Mouse (Mus musculus): ENCODE results near the gene Tmed10. TPM values are rescaled to one million over a fixed set of nuclear protein-coding genes. Genes with fewer than 3 reads are reported as not detected.

Tmed10 gene
- polyA plus RNA-seq, 1 experiment from 2014 or later: 306 TPM

- peaks cover 23% of the 10 kb centered on the region for H3K4me1 ChIP-seq
- peak overlapping the region; percentile 77; the same call in 1 of the 2 replicates for H3K4me2 ChIP-seq
- H3K9me3 ChIP-seq: no peaks in the 10 kb centered on the region
- H3K9ac ChIP-seq: no peak overlapping the region
- H3K27ac ChIP-seq: peak overlapping the region; percentile 39; the same call in 1 of the 2 replicates
- no peak for ATAC-seq (ENCODE audit: insufficient number of reproducible peaks, insufficient read depth, low FRiP score, low TSS enrichment, low read depth)
- H3K36me3 ChIP-seq: no peaks in the 10 kb centered on the region
- H3K4me3 ChIP-seq: peak overlapping the region; percentile 7; the same call in 1 of the 2 replicates
- no peaks in the 10 kb centered on the region for H3K27me3 ChIP-seq
- 70% methylated on average over 8 of the region's 8 CpGs for WGBS
Observed at GRCm38 (mm10) chr12:85372068-85372665, 2.5 kb downstream of the Tmed10 start.

- Histone ChIP-seq H3K4me2 (no peak overlapping the region), H3K4me3 (no peak overlapping the region), H3K36me3 (peaks cover 7% of the 10 kb centered on the region; the same call in 1 of the 2 replicates), H3K4me1 (peaks cover 33% of the 10 kb centered on the region), H3K9ac (no peak overlapping the region), H3K27me3 (no peaks in the 10 kb centered on the region), H3K9me3 (no peaks in the 10 kb centered on the region), H3K27ac (no peak overlapping the region)
- ATAC-seq (ENCODE audit: insufficient number of reproducible peaks, insufficient read depth, low FRiP score, low TSS enrichment, low read depth): no peak
- WGBS: 82% methylated on average over 6 of the region's 6 CpGs
Observed at GRCm38 (mm10) chr12:85368441-85369063, 6.1 kb downstream of the Tmed10 start.

- Histone ChIP-seq H3K27ac (peak overlapping the region; percentile 24; the same call in 1 of the 2 replicates), H3K9me3 (no peaks in the 10 kb centered on the region), H3K36me3 (peaks cover 17% of the 10 kb centered on the region), H3K4me3 (no peak overlapping the region), H3K4me2 (no peak overlapping the region), H3K27me3 (no peaks in the 10 kb centered on the region), H3K9ac (no peak overlapping the region), H3K4me1 (peaks cover 18% of the 10 kb centered on the region)
- ATAC-seq (ENCODE audit: insufficient number of reproducible peaks, insufficient read depth, low FRiP score, low TSS enrichment, low read depth): no peak
- 81% methylated on average over 3 of the region's 3 CpGs for WGBS
Observed at GRCm38 (mm10) chr12:85366271-85366670, 8.4 kb downstream of the Tmed10 start.

- no peaks in the 10 kb centered on the region for H3K9me3 ChIP-seq
- H3K4me2 ChIP-seq: no peak overlapping the region
- 79% methylated on average over 4 of the region's 4 CpGs for WGBS
- no peak overlapping the region for H3K27ac ChIP-seq
- H3K4me1 ChIP-seq: peaks cover 12% of the 10 kb centered on the region
- no peak for ATAC-seq (ENCODE audit: insufficient number of reproducible peaks, insufficient read depth, low FRiP score, low TSS enrichment, low read depth)
- no peak overlapping the region for H3K4me3 ChIP-seq
- no peaks in the 10 kb centered on the region for H3K27me3 ChIP-seq
- peaks cover 17% of the 10 kb centered on the region for H3K36me3 ChIP-seq
- no peak overlapping the region for H3K9ac ChIP-seq
Observed at GRCm38 (mm10) chr12:85362510-85362909, 12.1 kb downstream of the Tmed10 start.

- Histone ChIP-seq H3K27ac (no peak overlapping the region), H3K9ac (no peak overlapping the region), H3K4me3 (no peak overlapping the region), H3K4me2 (no peak overlapping the region), H3K27me3 (no peaks in the 10 kb centered on the region), H3K4me1 (peaks cover 8% of the 10 kb centered on the region), H3K9me3 (no peaks in the 10 kb centered on the region), H3K36me3 (peaks cover 17% of the 10 kb centered on the region)
- no peak for ATAC-seq (ENCODE audit: insufficient number of reproducible peaks, insufficient read depth, low FRiP score, low TSS enrichment, low read depth)
Observed at GRCm38 (mm10) chr12:85361580-85361979, 13.1 kb downstream of the Tmed10 start.

GRCm38 (mm10) chr12:85361165-85361564 lies 13.5 kb downstream of the Tmed10 start:
- no peak for ATAC-seq (ENCODE audit: insufficient number of reproducible peaks, insufficient read depth, low FRiP score, low TSS enrichment, low read depth)
- WGBS: 90% methylated on average over 3 of the region's 3 CpGs
- no peak overlapping the region for H3K9ac ChIP-seq
- H3K27ac ChIP-seq: no peak overlapping the region
- no peak overlapping the region for H3K4me2 ChIP-seq
- H3K9me3 ChIP-seq: no peaks in the 10 kb centered on the region
- H3K4me1 ChIP-seq: peaks cover 4% of the 10 kb centered on the region
- H3K27me3 ChIP-seq: no peaks in the 10 kb centered on the region
- peaks cover 17% of the 10 kb centered on the region for H3K36me3 ChIP-seq
- H3K4me3 ChIP-seq: no peak overlapping the region

- no peak overlapping the region for H3K9ac ChIP-seq
- WGBS: 88% methylated on average over 3 of the region's 3 CpGs
- ATAC-seq (ENCODE audit: insufficient number of reproducible peaks, insufficient read depth, low FRiP score, low TSS enrichment, low read depth): no peak
- H3K27ac ChIP-seq: no peak overlapping the region
- H3K4me2 ChIP-seq: no peak overlapping the region
- H3K27me3 ChIP-seq: no peaks in the 10 kb centered on the region
- H3K4me1 ChIP-seq: peaks cover 7% of the 10 kb centered on the region; the same call in 1 of the 2 replicates
- peaks cover 34% of the 10 kb centered on the region for H3K36me3 ChIP-seq
- H3K9me3 ChIP-seq: no peaks in the 10 kb centered on the region
- H3K4me3 ChIP-seq: no peak overlapping the region
Observed at GRCm38 (mm10) chr12:85354061-85354460, 20.6 kb downstream of the Tmed10 start.

GRCm38 (mm10) chr12:85350407-85351232 lies 24.0 kb downstream of the Tmed10 start:
- Histone ChIP-seq H3K27me3 (no peaks in the 10 kb centered on the region), H3K4me2 (no peak overlapping the region), H3K4me1 (peaks cover 7% of the 10 kb centered on the region; the same call in 1 of the 2 replicates), H3K9ac (no peak overlapping the region), H3K4me3 (no peak overlapping the region), H3K9me3 (no peaks in the 10 kb centered on the region), H3K27ac (peak overlapping the region; percentile 73), H3K36me3 (peaks cover 47% of the 10 kb centered on the region)
- 65% methylated on average over 10 of the region's 10 CpGs for WGBS
- ATAC-seq (ENCODE audit: insufficient number of reproducible peaks, insufficient read depth, low FRiP score, low TSS enrichment, low read depth): peak; percentile 48; the same call in 1 of the 2 replicates

GRCm38 (mm10) chr12:85348338-85348737 lies 26.3 kb downstream of the Tmed10 start:
- Histone ChIP-seq H3K4me2 (no peak overlapping the region), H3K9me3 (no peaks in the 10 kb centered on the region), H3K27ac (peak overlapping the region; percentile 49; the same call in 1 of the 2 replicates), H3K4me1 (peaks cover 13% of the 10 kb centered on the region), H3K27me3 (no peaks in the 10 kb centered on the region), H3K36me3 (peaks cover 33% of the 10 kb centered on the region), H3K4me3 (no peak overlapping the region), H3K9ac (no peak overlapping the region)
- WGBS: 80% methylated on average over 6 of the region's 6 CpGs
- ATAC-seq (ENCODE audit: insufficient number of reproducible peaks, insufficient read depth, low FRiP score, low TSS enrichment, low read depth): no peak

GRCm38 (mm10) chr12:85347196-85347595 lies 27.5 kb downstream of the Tmed10 start:
- Histone ChIP-seq H3K9ac (no peak overlapping the region), H3K27ac (no peak overlapping the region), H3K36me3 (peaks cover 27% of the 10 kb centered on the region), H3K9me3 (no peaks in the 10 kb centered on the region), H3K4me2 (no peak overlapping the region), H3K4me1 (peaks cover 13% of the 10 kb centered on the region), H3K27me3 (no peaks in the 10 kb centered on the region), H3K4me3 (no peak overlapping the region)
- no peak for ATAC-seq (ENCODE audit: insufficient number of reproducible peaks, insufficient read depth, low FRiP score, low TSS enrichment, low read depth)
- WGBS: 72% methylated on average over 3 of the region's 3 CpGs

GRCm38 (mm10) chr12:85346374-85346773 lies 28.3 kb downstream of the Tmed10 start:
- Histone ChIP-seq H3K27me3 (no peaks in the 10 kb centered on the region), H3K36me3 (peaks cover 31% of the 10 kb centered on the region), H3K4me1 (peaks cover 13% of the 10 kb centered on the region), H3K9me3 (no peaks in the 10 kb centered on the region), H3K4me2 (no peak overlapping the region), H3K9ac (no peak overlapping the region), H3K4me3 (no peak overlapping the region), H3K27ac (no peak overlapping the region)
- 55% methylated on average over 3 of the region's 3 CpGs for WGBS
- no peak for ATAC-seq (ENCODE audit: insufficient number of reproducible peaks, insufficient read depth, low FRiP score, low TSS enrichment, low read depth)

Data from embryonic facial prominence, embryonic 13.5 days (tissue).